Mouse (Mus musculus) NIH3T3 (cell line): Measurements from ENCODE around the gene Arl6ip1.

Source experiments
- DNase-seq: peaks from one replicate; pipeline ENCODE4 v3.0.0-alpha.2; 2012; ENCODE audit warnings: low read depth

Arl6ip1 gene

DNA sequence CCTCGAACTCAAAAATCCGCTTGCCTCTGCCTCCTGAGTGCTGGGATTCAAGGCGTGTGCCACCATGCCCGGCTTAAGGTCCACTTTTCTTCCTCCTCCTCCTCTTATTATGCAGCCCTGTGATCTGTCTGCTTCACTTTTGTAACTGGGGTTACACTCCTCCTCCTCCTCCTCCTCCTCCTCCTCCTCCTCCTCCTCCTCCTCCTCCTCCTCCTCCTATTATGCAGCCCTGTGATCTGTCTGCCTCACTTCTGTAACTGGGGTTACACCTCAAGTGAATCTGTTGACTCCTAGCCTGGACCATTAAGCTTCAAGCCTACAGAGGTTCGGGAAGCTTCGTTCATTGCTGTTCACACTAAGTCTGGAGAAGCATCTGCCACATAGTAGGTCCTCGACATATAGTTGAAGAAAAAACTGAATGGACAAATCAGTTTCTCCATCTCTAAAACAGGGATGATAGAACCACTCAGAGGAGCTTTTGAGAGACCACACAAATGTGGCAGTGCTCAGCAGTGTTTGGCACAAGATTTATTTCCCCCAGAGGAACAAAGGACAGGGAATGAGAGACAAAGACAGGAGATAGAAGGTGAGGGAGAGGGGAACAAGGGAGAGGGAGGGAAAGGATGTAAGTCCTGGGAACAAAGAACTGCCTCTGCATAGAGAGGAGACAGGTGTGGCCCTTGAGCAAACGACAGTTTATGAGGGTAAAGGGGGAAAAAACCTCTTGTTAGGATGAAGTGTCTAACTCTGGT lies 12.5 kb downstream of the Arl6ip1 start:
- DNase-seq: no peak

- peak; percentile 97 for DNase-seq
Observed at GRCm38 (mm10) chr7:118115877-118116568, 13.4 kb downstream of the Arl6ip1 start, which contains the start of gene Rps15a. Gene Rps15a, minus strand, starts transcription at chr7:118116188.

DNA sequence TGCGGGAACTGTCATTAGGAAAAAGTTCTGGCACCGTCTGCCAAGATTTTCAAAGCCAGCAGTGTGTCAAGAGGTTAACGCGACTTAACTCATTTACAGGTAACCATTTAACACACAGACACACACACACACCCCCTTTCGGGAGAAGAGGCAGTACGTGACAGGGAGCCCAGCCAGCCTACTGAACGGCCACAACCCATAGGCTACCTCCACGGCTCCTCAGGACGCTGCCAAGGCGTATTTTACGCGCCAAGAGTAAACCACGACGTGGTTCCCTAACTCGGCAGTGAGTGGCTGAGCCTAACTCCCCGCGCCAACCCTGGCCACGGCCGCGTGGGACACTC lies 14.0 kb downstream of the Arl6ip1 start:
- DNase-seq: no peak

DNA sequence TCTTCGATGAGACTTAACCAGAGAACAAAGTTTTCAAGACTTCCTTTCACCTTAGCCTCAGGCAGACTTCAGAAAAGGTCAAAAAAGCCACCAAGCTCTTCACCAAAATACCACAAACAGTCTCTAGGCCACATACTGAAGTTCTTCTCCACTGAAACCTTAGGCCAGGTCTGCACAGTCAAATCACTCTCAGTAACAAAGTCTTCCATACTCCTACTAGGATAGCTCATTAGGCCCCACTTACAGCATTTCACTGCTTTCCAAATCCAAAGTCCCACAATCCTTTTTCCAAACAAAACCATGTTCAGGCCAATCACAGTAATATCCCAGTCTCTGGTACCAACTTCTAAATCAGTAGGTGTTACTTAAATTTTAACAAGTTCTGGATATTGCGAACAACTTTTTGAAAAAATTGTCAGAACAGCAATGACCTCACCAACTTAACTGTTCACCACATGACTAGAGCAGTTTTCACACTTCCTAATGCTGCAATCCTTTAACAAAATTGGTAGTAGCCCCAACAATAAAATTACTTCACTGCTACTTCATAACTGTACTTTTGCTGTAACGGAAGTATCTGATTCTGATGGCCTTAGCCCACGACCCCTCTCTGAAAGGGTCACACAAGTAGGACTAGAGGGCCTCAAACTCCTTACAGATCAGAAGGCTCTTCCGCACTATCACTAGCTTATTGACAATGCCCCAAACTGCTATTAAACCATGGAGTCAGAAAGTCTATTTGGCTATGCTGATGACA lies 15.7 kb downstream of the Arl6ip1 start:
- DNase-seq: no peak

- no peak for DNase-seq
Observed at GRCm38 (mm10) chr7:118111128-118111527, 18.3 kb downstream of the Arl6ip1 start.

GRCm38 (mm10) chr7:118107671-118108070 lies 21.8 kb downstream of the Arl6ip1 start:
- DNase-seq: no peak

DNA sequence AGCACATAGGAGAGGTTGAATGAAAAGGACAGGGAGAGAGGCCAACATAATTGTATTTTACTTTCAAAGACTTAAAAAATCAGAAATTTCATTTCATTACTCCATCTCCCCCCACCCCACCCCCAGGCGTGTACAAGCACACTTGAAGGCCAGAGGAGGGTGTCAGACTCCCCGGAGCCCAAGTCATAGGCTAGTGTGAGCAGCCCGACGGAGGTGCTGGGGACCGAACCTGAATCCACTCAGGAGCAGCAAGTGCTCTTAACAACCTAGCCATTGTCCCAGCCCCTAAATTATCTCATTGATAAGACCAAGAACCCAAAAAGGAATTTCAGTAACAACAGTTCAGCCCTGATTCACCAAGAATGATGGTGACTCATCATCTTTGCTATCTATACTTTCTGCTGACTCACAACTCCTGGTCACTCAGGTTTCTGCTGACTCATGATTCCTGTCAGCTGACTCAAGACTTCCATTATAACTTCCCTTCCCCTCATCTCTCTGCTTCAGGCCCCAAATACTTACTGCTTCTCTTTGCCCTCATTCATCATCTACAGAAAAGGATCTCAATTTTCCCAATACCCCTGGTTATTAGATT lies 24.9 kb downstream of the Arl6ip1 start:
- peak; percentile 84 for DNase-seq

DNA sequence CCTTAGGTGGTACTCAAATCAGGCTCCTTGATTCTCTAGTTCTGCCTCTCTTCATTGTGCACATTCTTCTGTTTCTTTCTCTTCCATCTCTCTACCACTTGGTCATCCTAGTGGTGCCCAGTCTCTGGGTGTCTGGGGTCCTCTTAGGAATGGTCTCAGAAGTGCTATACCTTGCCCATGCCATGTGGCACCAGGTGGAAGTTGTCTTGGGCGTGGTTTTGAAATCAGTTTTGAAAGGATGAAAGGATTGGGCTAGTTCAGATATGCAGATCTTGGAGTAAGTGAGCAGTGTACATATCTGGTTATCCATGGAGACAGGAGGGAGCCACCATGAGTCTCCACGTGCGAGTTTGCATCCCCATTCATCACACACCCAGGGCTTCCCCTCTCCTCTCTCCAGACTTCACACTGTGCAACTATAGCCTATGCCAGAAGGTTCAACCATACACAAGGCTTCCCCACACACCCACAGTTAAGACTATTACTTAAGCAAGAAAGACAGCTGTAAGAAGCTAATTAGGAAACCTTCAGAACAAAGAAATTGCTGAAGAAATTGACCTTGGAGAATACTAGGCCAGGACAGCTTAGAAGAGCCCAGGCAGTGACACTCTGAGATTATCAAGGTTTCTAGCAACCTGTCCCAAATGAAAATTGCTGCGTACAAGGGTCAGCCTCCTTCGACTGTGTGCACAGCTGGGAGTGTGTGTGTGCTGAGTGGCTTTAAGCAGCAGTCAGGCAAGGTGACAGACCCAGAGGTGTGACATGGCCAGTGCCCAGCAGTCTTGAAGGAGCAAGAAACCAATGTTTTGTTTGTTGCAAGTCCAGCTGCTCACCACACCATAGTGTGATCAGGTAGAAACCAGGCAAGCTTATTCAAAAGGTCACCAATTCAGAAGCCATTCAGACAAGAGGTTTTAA lies 25.7 kb downstream of the Arl6ip1 start:
- no peak for DNase-seq

DNA sequence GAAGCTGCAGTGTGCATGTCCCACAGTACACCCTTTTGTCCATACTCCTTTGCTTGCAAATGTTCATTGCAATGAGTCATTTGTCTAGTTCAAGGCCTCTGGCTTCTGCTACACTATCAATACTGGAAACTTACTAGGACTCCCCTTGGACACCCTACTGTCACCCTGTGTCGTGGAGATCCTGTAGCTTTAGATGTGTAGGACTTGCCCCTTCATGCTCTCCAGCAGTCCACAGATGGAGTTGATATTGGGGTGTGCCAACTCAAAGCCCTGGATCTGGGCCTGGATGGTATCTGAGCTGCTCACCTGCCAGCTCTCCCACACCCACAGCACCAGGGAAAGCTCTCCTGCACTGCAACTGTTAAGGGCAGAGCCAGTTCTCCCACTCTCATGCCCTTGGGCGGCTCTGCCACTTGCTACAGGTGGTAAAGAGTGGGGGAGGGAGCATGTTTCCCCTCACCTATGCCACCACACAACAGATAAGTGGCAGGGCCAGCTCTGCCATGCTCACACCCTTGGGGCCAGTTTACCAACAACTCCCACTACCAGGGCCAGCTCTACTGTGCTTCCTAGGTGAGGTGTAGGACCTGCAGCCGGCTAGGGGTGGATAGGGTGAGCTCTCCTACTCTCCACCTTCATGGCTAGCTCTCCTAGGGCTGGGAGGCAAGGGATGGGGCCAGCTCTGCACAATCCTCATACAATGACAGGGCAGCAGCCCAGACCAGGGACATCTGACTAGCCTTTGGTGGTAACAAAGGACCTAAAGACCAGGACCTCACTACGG lies 26.6 kb downstream of the Arl6ip1 start:
- no peak for DNase-seq

- DNase-seq: peak; percentile 75
Observed at GRCm38 (mm10) chr7:118102231-118102630, 27.2 kb downstream of the Arl6ip1 start.

DNA sequence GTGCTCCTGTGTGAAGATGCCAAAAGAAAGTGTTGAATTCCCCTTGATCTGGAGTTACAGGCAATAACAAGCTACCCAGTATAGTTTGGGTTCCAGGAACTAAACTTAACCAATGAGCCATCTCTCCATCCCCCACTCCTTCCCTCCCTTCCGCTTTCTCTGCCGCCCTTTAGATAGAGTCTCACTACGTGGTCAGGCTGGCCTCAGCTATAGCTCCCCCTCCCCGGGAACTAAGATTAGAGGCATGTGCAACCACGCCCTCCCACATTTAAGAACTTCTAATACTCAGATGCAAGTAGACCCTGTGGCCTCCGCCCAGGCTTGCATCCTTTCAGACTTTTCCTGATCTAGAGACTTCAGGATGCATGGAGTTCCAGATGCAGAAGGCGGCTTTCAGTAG lies 31.8 kb downstream of the Arl6ip1 start:
- DNase-seq: no peak

DNA sequence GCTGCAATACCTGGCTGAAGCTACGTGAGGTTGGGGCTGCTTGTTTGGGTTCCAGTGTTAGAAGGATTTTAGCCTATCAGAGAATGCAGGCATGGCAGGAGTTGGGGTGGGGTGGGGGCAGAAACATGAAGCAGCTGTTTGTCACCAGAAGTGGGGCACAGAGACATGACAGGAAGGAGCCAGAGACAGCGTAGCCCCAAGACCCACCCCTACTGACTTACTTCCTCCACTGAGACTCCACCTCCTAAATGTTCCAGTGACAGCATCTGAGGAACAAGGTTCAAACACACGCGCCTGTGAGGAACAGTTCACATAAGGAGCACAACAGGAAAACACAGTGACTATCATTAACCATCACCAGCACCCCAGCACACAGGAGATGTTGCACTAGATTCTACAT lies 49.5 kb downstream of the Arl6ip1 start:
- DNase-seq: no peak

DNA sequence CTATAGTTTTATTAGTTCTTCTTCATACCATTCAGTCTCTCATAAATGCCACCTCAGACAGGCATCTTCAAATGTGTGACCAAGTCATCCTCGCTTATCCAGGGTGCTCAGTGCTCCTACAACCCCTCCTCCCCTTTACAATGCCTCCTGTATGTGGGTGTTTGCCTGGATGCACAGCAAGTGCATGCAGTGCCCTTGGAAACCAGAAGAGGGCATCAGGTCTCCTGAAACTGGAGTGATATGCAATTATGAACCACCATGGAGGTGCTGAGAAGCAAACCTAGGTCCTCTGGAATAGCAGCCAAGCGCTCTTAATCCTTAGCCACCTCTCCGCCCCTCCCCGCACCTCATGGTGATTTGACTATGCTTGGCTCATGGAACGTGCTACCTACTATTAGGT lies 50.4 kb downstream of the Arl6ip1 start:
- DNase-seq: no peak
